Mouse (Mus musculus) heart, embryonic 14.5 days (tissue): ENCODE results near the gene Rrm1. TPM values are rescaled to one million over a fixed set of nuclear protein-coding genes. Genes with fewer than 3 reads are reported as not detected.

ENCODE experiments used
- ATAC-seq: fragments of 200-750 bp; cut with Nextera tagmentation; 2 replicates; pipeline ENCODE4 v1.8.0; 2017; ENCODE audit warnings: low read depth, moderate TSS enrichment; ENCODE audit not compliant: insufficient number of reproducible peaks, insufficient read depth, low FRiP score
- H3K27ac ChIP-seq, 2 experiments: fragments of 200-500 bp in 1 of 2; fragments of 300-500 bp in 1 of 2; sonication (generic) in 1 of 2; replicated peaks in 1 of 2; 2 replicates each; pipeline ENCODE4 v1.5.1; 2012 to 2014; ENCODE audit warnings: low read depth in 2 of 2, low read length in 2 of 2, control low read depth in 1 of 2, mild to moderate bottlenecking in 1 of 2, mixed read lengths in 1 of 2; ENCODE audit not compliant: control insufficient read depth in 1 of 2, insufficient read depth in 1 of 2
- H3K27me3 ChIP-seq: fragments of 300-500 bp; sonication (generic); 2 replicates; pipeline ENCODE4 v1.6.1; 2014; ENCODE audit warnings: mild to moderate bottlenecking, low read length, control low read depth; ENCODE audit not compliant: control insufficient read depth, insufficient read depth
- H3K36me3 ChIP-seq: fragments of 300-500 bp; sonication (generic); 2 replicates; pipeline ENCODE4 v1.6.1; 2014; ENCODE audit warnings: mild to moderate bottlenecking, control low read depth, low read length, mixed read lengths; ENCODE audit not compliant: control insufficient read depth, insufficient read depth
- H3K4me1 ChIP-seq, 2 experiments: fragments of 200-500 bp in 1 of 2; fragments of 300-500 bp in 1 of 2; sonication (generic) in 1 of 2; 2 replicates each; pipeline ENCODE4 v1.6.1; 2012 to 2014; ENCODE audit warnings: low read length in 2 of 2, control low read depth in 1 of 2, mixed read lengths in 1 of 2; ENCODE audit not compliant: control insufficient read depth in 2 of 2, insufficient read depth in 2 of 2
- H3K4me2 ChIP-seq: fragments of 300-500 bp; sonication (generic); 2 replicates; pipeline ENCODE4 v1.6.1; 2014; ENCODE audit warnings: mild to moderate bottlenecking, low read length
- H3K4me3 ChIP-seq, 2 experiments: fragments of 200-500 bp in 1 of 2; fragments of 300-500 bp in 1 of 2; sonication (generic) in 1 of 2; 2 replicates each; pipeline ENCODE4 v1.5.1; 2012 to 2014; ENCODE audit warnings: low read length in 2 of 2, mild to moderate bottlenecking in 2 of 2, control low read depth in 1 of 2, low read depth in 1 of 2, moderate library complexity in 1 of 2; ENCODE audit not compliant: control insufficient read depth in 1 of 2, insufficient read depth in 1 of 2
- H3K9ac ChIP-seq: fragments of 300-500 bp; sonication (generic); 2 replicates; pipeline ENCODE4 v1.6.1; 2014; ENCODE audit warnings: mild to moderate bottlenecking, low read length
- H3K9me3 ChIP-seq: fragments of 300-500 bp; sonication (generic); 2 replicates; pipeline ENCODE4 v1.6.1; 2016; ENCODE audit warnings: low read length, control low read depth; ENCODE audit not compliant: control insufficient read depth
- WGBS: fragments of 180-500 bp; shearing (Covaris S2); extraction: QIAGEN DNeasy Blood & Tissue Kit; methylation state at CpG from one replicate; pipeline ENCODE4 v1.1.7; 2014; 5-methylcytosine and 5-hydroxymethylcytosine counted together
- polyA plus RNA-seq: library from polyadenylated mRNA; unstranded; fragments of >200 nt; fragmentation: Nextera tagmentation; extraction: Ambion mirVana; gene quantifications from 2 replicates; pipeline ENCODE4 v1.2.1, GENCODE M21; 2014

Gene Rrm1
- polyA plus RNA-seq, 1 experiment from 2014 or later, result 119 TPM

- H3K4me3 ChIP-seq, result no peak overlapping the region
- ATAC-seq, result no peak
- 45% methylated on average over 2 of the region's 2 CpGs for WGBS
- no peak overlapping the region for H3K9ac ChIP-seq
- no peaks in the 10 kb centered on the region for H3K9me3 ChIP-seq
- no peak overlapping the region for H3K27ac ChIP-seq
- peaks cover 50% of the 10 kb centered on the region for H3K36me3 ChIP-seq
- peaks cover 0 to 17% of the 10 kb centered on the region in 2 experiments; a peak in 2 of 4 replicates for H3K4me1 ChIP-seq
- no peaks in the 10 kb centered on the region for H3K27me3 ChIP-seq
- 0 out of 2 replicates have a peak overlapping the region, but pooled peaks have one; percentile 1 for H3K4me2 ChIP-seq
These were observed 2.8 kb downstream of the Rrm1 start for GRCm38 (mm10) chr7:102444301-102444700.

- H3K36me3 ChIP-seq, result peaks cover 71% of the 10 kb centered on the region
- no peak overlapping the region for H3K4me3 ChIP-seq
- ATAC-seq, result no peak
- H3K9ac ChIP-seq, result no peak overlapping the region
- no peak overlapping the region for H3K27ac ChIP-seq
- WGBS, result 91% methylated on average over 9 of the region's 9 CpGs
- no peak overlapping the region for H3K4me2 ChIP-seq
- H3K27me3 ChIP-seq, result no peaks in the 10 kb centered on the region
- peaks cover 0 to 17% of the 10 kb centered on the region in 2 experiments; a peak in 2 of 4 replicates for H3K4me1 ChIP-seq
- no peaks in the 10 kb centered on the region for H3K9me3 ChIP-seq
These were observed 4.9 kb downstream of the Rrm1 start for GRCm38 (mm10) chr7:102446438-102446837.

- ATAC-seq, result no peak
These were observed 17.3 kb downstream of the Rrm1 start for GRCm38 (mm10) chr7:102458618-102459380.

GRCm38 (mm10) chr7:102467566-102467965 is 26.1 kb downstream of the Rrm1 start:
- no peaks in the 10 kb centered on the region for H3K27me3 ChIP-seq
- peaks cover 74% of the 10 kb centered on the region for H3K36me3 ChIP-seq
- no peaks in the 10 kb centered on the region; a peak in 1 of 4 replicates for H3K4me1 ChIP-seq
- no peaks in the 10 kb centered on the region for H3K9me3 ChIP-seq
- no peak overlapping the region for H3K9ac ChIP-seq
- no peak overlapping the region for H3K4me3 ChIP-seq
- no peak for ATAC-seq
- H3K27ac ChIP-seq, result no peak overlapping the region
- no peak overlapping the region for H3K4me2 ChIP-seq
- WGBS, result 87% methylated on average over 8 of the region's 8 CpGs

More at GRCm38 (mm10) chr7:102458618-102459380, 17.3 kb downstream of the Rrm1 start:
- Histone ChIP-seq H3K27ac (no peak overlapping the region), H3K27me3 (no peaks in the 10 kb centered on the region), H3K4me1 (no peaks in the 10 kb centered on the region), H3K4me3 (no peak overlapping the region), H3K9me3 (no peaks in the 10 kb centered on the region), H3K36me3 (peaks cover 100% of the 10 kb centered on the region), H3K4me2 (no peak overlapping the region), H3K9ac (no peak overlapping the region)
- WGBS, result 84% methylated on average over 5 of the region's 5 CpGs

GRCm38 (mm10) chr7:102472675-102473074 is 31.2 kb downstream of the Rrm1 start:
- H3K27ac ChIP-seq, result no peak overlapping the region
- 0 out of 2 replicates have a peak, but pooled peaks have one; percentile 31 for ATAC-seq
- no peaks in the 10 kb centered on the region for H3K9me3 ChIP-seq
- 24% methylated on average over 5 of the region's 5 CpGs for WGBS
- no peak overlapping the region for H3K4me2 ChIP-seq
- H3K27me3 ChIP-seq, result no peaks in the 10 kb centered on the region
- peaks cover 23% of the 10 kb centered on the region for H3K36me3 ChIP-seq
- H3K9ac ChIP-seq, result no peak overlapping the region
- H3K4me3 ChIP-seq, result no peak overlapping the region
- H3K4me1 ChIP-seq, result no peaks in the 10 kb centered on the region; a peak in 1 of 4 replicates

- WGBS, result 89% methylated on average over 5 of the region's 5 CpGs
- Histone ChIP-seq H3K4me1 (peaks cover 5 to 9% of the 10 kb centered on the region in 2 experiments), H3K27ac (no peak overlapping the region), H3K27me3 (no peaks in the 10 kb centered on the region), H3K36me3 (no peaks in the 10 kb centered on the region), H3K4me3 (no peak overlapping the region), H3K9me3 (no peaks in the 10 kb centered on the region), H3K9ac (no peak overlapping the region), H3K4me2 (no peak overlapping the region)
- ATAC-seq, result no peak
These were observed 35.1 kb downstream of the Rrm1 start for GRCm38 (mm10) chr7:102476601-102477000.

GRCm38 (mm10) chr7:102477377-102477776 is 35.9 kb downstream of the Rrm1 start:
- Histone ChIP-seq H3K4me1 (peaks cover 5 to 9% of the 10 kb centered on the region in 2 experiments), H3K9me3 (no peaks in the 10 kb centered on the region), H3K4me2 (no peak overlapping the region), H3K4me3 (no peak overlapping the region), H3K36me3 (no peaks in the 10 kb centered on the region), H3K9ac (no peak overlapping the region), H3K27ac (no peak overlapping the region), H3K27me3 (no peaks in the 10 kb centered on the region)
- WGBS, result 73% methylated on average over 11 of the region's 11 CpGs
- no peak for ATAC-seq
